Mouse (Mus musculus): ENCODE measurements at regions not wholly inside any gene's neighbourhood (a gene's known extent, or its start where the extent isn't known, plus 50 kb on each side); places are given as distances from the start of the nearest gene placed in this dataset.

- no peaks in the 10 kb centered on the region for H3K36me3 ChIP-seq (ENCODE audit: control insufficient read depth, insufficient read depth)
- H3K9me3 ChIP-seq (ENCODE audit: control insufficient read depth, low read length): no peaks in the 10 kb centered on the region
- H3K4me2 ChIP-seq (ENCODE audit: low read length): peak overlapping the region; percentile 31
- 0 out of 2 replicates have a peak overlapping the region, but pooled peaks have one; percentile 2 for H3K27ac ChIP-seq (ENCODE audit: low read length)
- H3K9ac ChIP-seq (replicated peaks; ENCODE audit: low read depth, low read length): peak overlapping the region; percentile 15; the same call in 1 of the 2 replicates
- H3K4me3 ChIP-seq (replicated peaks; ENCODE audit: low read length): peak overlapping the region; percentile 11; the same call in 1 of the 2 replicates
- 23% methylated on average over 14 of the region's 14 CpGs for WGBS
- peaks cover 15% of the 10 kb centered on the region for H3K4me1 ChIP-seq (replicated peaks; ENCODE audit: control insufficient read depth, insufficient read depth, low read length)
- no peaks in the 10 kb centered on the region for H3K27me3 ChIP-seq (replicated peaks; ENCODE audit: control insufficient read depth, insufficient read depth, low read length)
- ATAC-seq: peak; percentile 89
Measured at GRCm38 (mm10) chr2:106512338-106513024, 180.6 kb upstream of the Mpped2 start.

GRCm38 (mm10) chr2:106513025-106513386 is 180.1 kb upstream of the Mpped2 start:
- peak; percentile 80 for ATAC-seq
- 6% methylated on average over 5 of the region's 5 CpGs for WGBS
- Histone ChIP-seq H3K4me1 (replicated peaks; ENCODE audit: control insufficient read depth, insufficient read depth, low read length) (peaks cover 15% of the 10 kb centered on the region), H3K27ac (ENCODE audit: low read length) (no peak overlapping the region), H3K36me3 (ENCODE audit: control insufficient read depth, insufficient read depth) (no peaks in the 10 kb centered on the region), H3K27me3 (replicated peaks; ENCODE audit: control insufficient read depth, insufficient read depth, low read length) (no peaks in the 10 kb centered on the region), H3K9ac (replicated peaks; ENCODE audit: low read depth, low read length) (no peak overlapping the region), H3K4me2 (ENCODE audit: low read length) (peak overlapping the region; percentile 31), H3K9me3 (ENCODE audit: control insufficient read depth, low read length) (no peaks in the 10 kb centered on the region), H3K4me3 (replicated peaks; ENCODE audit: low read length) (no peak overlapping the region)

- no peaks in the 10 kb centered on the region for H3K36me3 ChIP-seq (ENCODE audit: control insufficient read depth, insufficient read depth)
Measured at GRCm38 (mm10) chr2:106517224-106517623, 175.8 kb upstream of the Mpped2 start.

GRCm38 (mm10) chr2:106522961-106523360 is 170.1 kb upstream of the Mpped2 start:
- Histone ChIP-seq H3K27me3 (replicated peaks; ENCODE audit: control insufficient read depth, insufficient read depth, low read length) (no peaks in the 10 kb centered on the region), H3K36me3 (ENCODE audit: control insufficient read depth, insufficient read depth) (no peaks in the 10 kb centered on the region), H3K9me3 (ENCODE audit: control insufficient read depth, low read length) (no peaks in the 10 kb centered on the region), H3K9ac (replicated peaks; ENCODE audit: low read depth, low read length) (no peak overlapping the region), H3K4me2 (ENCODE audit: low read length) (no peak overlapping the region), H3K27ac (ENCODE audit: low read length) (no peak overlapping the region), H3K4me3 (replicated peaks; ENCODE audit: low read length) (no peak overlapping the region), H3K4me1 (replicated peaks; ENCODE audit: control insufficient read depth, insufficient read depth, low read length) (0 out of 2 replicates have a peak, but pooled peaks cover 2% of the 10 kb centered on the region)
- WGBS: 88% methylated on average over 3 of the region's 3 CpGs
- no peak for ATAC-seq

More at GRCm38 (mm10) chr2:106517224-106517623, 175.8 kb upstream of the Mpped2 start:
- Histone ChIP-seq H3K27ac (ENCODE audit: low read length) (no peak overlapping the region), H3K9me3 (ENCODE audit: control insufficient read depth, low read length) (no peaks in the 10 kb centered on the region), H3K9ac (replicated peaks; ENCODE audit: low read depth, low read length) (no peak overlapping the region), H3K4me3 (replicated peaks; ENCODE audit: low read length) (no peak overlapping the region), H3K4me2 (ENCODE audit: low read length) (no peak overlapping the region), H3K4me1 (replicated peaks; ENCODE audit: control insufficient read depth, insufficient read depth, low read length) (peaks cover 12% of the 10 kb centered on the region), H3K27me3 (replicated peaks; ENCODE audit: control insufficient read depth, insufficient read depth, low read length) (no peaks in the 10 kb centered on the region)
- ATAC-seq: no peak
- WGBS: 79% methylated on average over 5 of the region's 5 CpGs

- Histone ChIP-seq H3K36me3 (ENCODE audit: control insufficient read depth, insufficient read depth) (no peaks in the 10 kb centered on the region), H3K9ac (replicated peaks; ENCODE audit: low read depth, low read length) (no peak overlapping the region), H3K27ac (ENCODE audit: low read length) (no peak overlapping the region), H3K4me1 (replicated peaks; ENCODE audit: control insufficient read depth, insufficient read depth, low read length) (0 out of 2 replicates have a peak, but pooled peaks cover 2% of the 10 kb centered on the region), H3K27me3 (replicated peaks; ENCODE audit: control insufficient read depth, insufficient read depth, low read length) (no peaks in the 10 kb centered on the region), H3K4me2 (ENCODE audit: low read length) (no peak overlapping the region), H3K9me3 (ENCODE audit: control insufficient read depth, low read length) (no peaks in the 10 kb centered on the region), H3K4me3 (replicated peaks; ENCODE audit: low read length) (no peak overlapping the region)
- peak; percentile 95 for ATAC-seq
- 19% methylated on average over 2 of the region's 2 CpGs for WGBS
Measured at GRCm38 (mm10) chr2:106527008-106527407, 166.1 kb upstream of the Mpped2 start.

GRCm38 (mm10) chr2:106529247-106529646 is 163.8 kb upstream of the Mpped2 start:
- 0 out of 2 replicates have a peak, but pooled peaks cover 2% of the 10 kb centered on the region for H3K4me1 ChIP-seq (replicated peaks; ENCODE audit: control insufficient read depth, insufficient read depth, low read length)
- no peak overlapping the region for H3K4me3 ChIP-seq (replicated peaks; ENCODE audit: low read length)
- no peak overlapping the region for H3K27ac ChIP-seq (ENCODE audit: low read length)
- no peaks in the 10 kb centered on the region for H3K36me3 ChIP-seq (ENCODE audit: control insufficient read depth, insufficient read depth)
- no peak for ATAC-seq
- 75% methylated on average over 5 of the region's 5 CpGs for WGBS
- H3K27me3 ChIP-seq (replicated peaks; ENCODE audit: control insufficient read depth, insufficient read depth, low read length): no peaks in the 10 kb centered on the region
- H3K9ac ChIP-seq (replicated peaks; ENCODE audit: low read depth, low read length): no peak overlapping the region
- H3K4me2 ChIP-seq (ENCODE audit: low read length): no peak overlapping the region
- no peaks in the 10 kb centered on the region for H3K9me3 ChIP-seq (ENCODE audit: control insufficient read depth, low read length)

- H3K4me1 ChIP-seq (replicated peaks; ENCODE audit: control insufficient read depth, insufficient read depth, low read length): 0 out of 2 replicates have a peak, but pooled peaks cover 2% of the 10 kb centered on the region
- H3K9me3 ChIP-seq (ENCODE audit: control insufficient read depth, low read length): no peaks in the 10 kb centered on the region
- no peak overlapping the region for H3K4me2 ChIP-seq (ENCODE audit: low read length)
- H3K27ac ChIP-seq (ENCODE audit: low read length): no peak overlapping the region
- H3K36me3 ChIP-seq (ENCODE audit: control insufficient read depth, insufficient read depth): no peaks in the 10 kb centered on the region
- no peaks in the 10 kb centered on the region for H3K27me3 ChIP-seq (replicated peaks; ENCODE audit: control insufficient read depth, insufficient read depth, low read length)
- H3K9ac ChIP-seq (replicated peaks; ENCODE audit: low read depth, low read length): no peak overlapping the region
- ATAC-seq: no peak
- 74% methylated on average over 2 of the region's 2 CpGs for WGBS
- no peak overlapping the region for H3K4me3 ChIP-seq (replicated peaks; ENCODE audit: low read length)
Measured at GRCm38 (mm10) chr2:106529746-106530145, 163.3 kb upstream of the Mpped2 start.

- H3K4me1 ChIP-seq (replicated peaks; ENCODE audit: control insufficient read depth, insufficient read depth, low read length): no peaks in the 10 kb centered on the region
- no peaks in the 10 kb centered on the region for H3K36me3 ChIP-seq (ENCODE audit: control insufficient read depth, insufficient read depth)
- WGBS: 65% methylated on average over 4 of the region's 4 CpGs
- ATAC-seq: no peak
- no peak overlapping the region for H3K9ac ChIP-seq (replicated peaks; ENCODE audit: low read depth, low read length)
- no peaks in the 10 kb centered on the region for H3K27me3 ChIP-seq (replicated peaks; ENCODE audit: control insufficient read depth, insufficient read depth, low read length)
- no peak overlapping the region for H3K4me3 ChIP-seq (replicated peaks; ENCODE audit: low read length)
- no peak overlapping the region for H3K4me2 ChIP-seq (ENCODE audit: low read length)
- no peak overlapping the region for H3K27ac ChIP-seq (ENCODE audit: low read length)
- H3K9me3 ChIP-seq (ENCODE audit: control insufficient read depth, low read length): no peaks in the 10 kb centered on the region
Measured at GRCm38 (mm10) chr2:106538329-106538728, 154.7 kb upstream of the Mpped2 start.

GRCm38 (mm10) chr2:106540176-106540575 is 152.9 kb upstream of the Mpped2 start:
- Histone ChIP-seq H3K4me1 (replicated peaks; ENCODE audit: control insufficient read depth, insufficient read depth, low read length) (no peaks in the 10 kb centered on the region), H3K27ac (ENCODE audit: low read length) (no peak overlapping the region), H3K4me3 (replicated peaks; ENCODE audit: low read length) (no peak overlapping the region), H3K9me3 (ENCODE audit: control insufficient read depth, low read length) (no peaks in the 10 kb centered on the region), H3K36me3 (ENCODE audit: control insufficient read depth, insufficient read depth) (no peaks in the 10 kb centered on the region), H3K9ac (replicated peaks; ENCODE audit: low read depth, low read length) (no peak overlapping the region), H3K4me2 (ENCODE audit: low read length) (no peak overlapping the region), H3K27me3 (replicated peaks; ENCODE audit: control insufficient read depth, insufficient read depth, low read length) (no peaks in the 10 kb centered on the region)
- WGBS: 96% methylated on average over 5 of the region's 5 CpGs
- ATAC-seq: no peak

Measured in forebrain, embryonic 16.5 days (tissue).